Mouse (Mus musculus) ovary, postnatal 14 days (tissue): ENCODE measurements around the gene Ncf2.
"Not testable (repeated sequence)": the region's sequence is repeated elsewhere in the genome, so short reads cannot be mapped to it uniquely, and the experiment has no call there.

Source experiments
- DNase-seq: peaks from one replicate; pipeline ENCODE4 v3.0.0; 2022; ENCODE audit warnings: low spot score

Ncf2 gene

GRCm38 (mm10) chr1:152799897-152800296 lies at the start of gene Ncf2:
Gene Ncf2 (plus strand): TSS chr1:152800194.
- DNase-seq, result no peak

- no peak for DNase-seq
Observed at GRCm38 (mm10) chr1:152750312-152750965, 49.6 kb upstream of the Ncf2 start, which contains the start of gene Apobec4. Gene Apobec4 (plus strand): TSS chr1:152750551.

GRCm38 (mm10) chr1:152761791-152762190 lies 38.2 kb upstream of the Ncf2 start:
- DNase-seq, result no peak

- peak; percentile 96 for DNase-seq
Observed at GRCm38 (mm10) chr1:152766032-152766772, 33.8 kb upstream of the Ncf2 start, which contains the start of the genes Rgl1 and Arpc5. Gene Rgl1 (minus strand): TSS chr1:152766351. Gene Arpc5 (plus strand): TSS chr1:152766542.

- DNase-seq, result no peak
Observed at GRCm38 (mm10) chr1:152766804-152767748, 32.9 kb upstream of the Ncf2 start.

GRCm38 (mm10) chr1:152767749-152768488 lies 32.1 kb upstream of the Ncf2 start:
- peak; percentile 69 for DNase-seq

GRCm38 (mm10) chr1:152771016-152771415 lies 29.0 kb upstream of the Ncf2 start:
- no peak for DNase-seq

- DNase-seq, result not testable (repeated sequence)
Observed at GRCm38 (mm10) chr1:152774601-152775000, 25.4 kb upstream of the Ncf2 start.

GRCm38 (mm10) chr1:152779071-152779737 lies 20.8 kb upstream of the Ncf2 start:
- peak; percentile 57 for DNase-seq

- no peak for DNase-seq
Observed at GRCm38 (mm10) chr1:152784620-152785019, 15.4 kb upstream of the Ncf2 start.

GRCm38 (mm10) chr1:152785446-152785845 lies 14.5 kb upstream of the Ncf2 start:
- DNase-seq, result not testable (repeated sequence)

- no peak for DNase-seq
Observed at GRCm38 (mm10) chr1:152786953-152787352, 13.0 kb upstream of the Ncf2 start.

GRCm38 (mm10) chr1:152788121-152788660 lies 11.8 kb upstream of the Ncf2 start:
- no peak for DNase-seq

GRCm38 (mm10) chr1:152790254-152790653 lies 9.7 kb upstream of the Ncf2 start:
- DNase-seq, result peak; percentile 47

GRCm38 (mm10) chr1:152790821-152791220 lies 9.2 kb upstream of the Ncf2 start:
- DNase-seq, result no peak

- DNase-seq, result no peak
Observed at GRCm38 (mm10) chr1:152791269-152791668, 8.7 kb upstream of the Ncf2 start.

- DNase-seq, result no peak
Observed at GRCm38 (mm10) chr1:152792736-152793494, 7.1 kb upstream of the Ncf2 start.

- DNase-seq, result no peak
Observed at GRCm38 (mm10) chr1:152793495-152794130, 6.4 kb upstream of the Ncf2 start.

GRCm38 (mm10) chr1:152795688-152796255 lies 4.2 kb upstream of the Ncf2 start:
- no peak for DNase-seq
